Mouse (Mus musculus) hindbrain, embryonic 13.5 days (tissue): ENCODE measurements at regions not wholly inside any gene's neighbourhood (a gene's known extent, or its start where the extent isn't known, plus 50 kb on each side); places are given as distances from the start of the nearest gene placed in this dataset.

Experiments
- ATAC-seq: fragments of 200-750 bp; cut with Nextera tagmentation; 2 replicates; pipeline ENCODE4 v1.8.0; 2017; ENCODE audit warnings: moderate TSS enrichment; ENCODE audit not compliant: low FRiP score
- H3K27ac ChIP-seq: fragments of 300-500 bp; sonication (generic); 2 replicates; pipeline ENCODE4 v1.5.1; 2015; ENCODE audit warnings: inconsistent platforms, mild to moderate bottlenecking, moderate library complexity
- H3K27me3 ChIP-seq: fragments of 300-500 bp; sonication (generic); 2 replicates; pipeline ENCODE4 v1.6.1; 2015; ENCODE audit warnings: mild to moderate bottlenecking, inconsistent platforms
- H3K36me3 ChIP-seq: fragments of 300-500 bp; sonication (generic); 2 replicates; pipeline ENCODE4 v1.6.1; 2015; ENCODE audit warnings: mild to moderate bottlenecking, inconsistent platforms
- H3K4me1 ChIP-seq: fragments of 300-500 bp; sonication (generic); replicated peaks from 2 replicates; pipeline ENCODE4 v1.6.1; 2015; ENCODE audit warnings: inconsistent platforms
- H3K4me2 ChIP-seq: fragments of 300-500 bp; sonication (generic); 2 replicates; pipeline ENCODE4 v1.6.1; 2015; ENCODE audit warnings: inconsistent platforms, mild to moderate bottlenecking, moderate library complexity
- H3K4me3 ChIP-seq: fragments of 300-500 bp; sonication (generic); 2 replicates; pipeline ENCODE4 v1.5.1; 2015; ENCODE audit warnings: mild to moderate bottlenecking, inconsistent platforms
- H3K9ac ChIP-seq: fragments of 300-500 bp; sonication (generic); 2 replicates; pipeline ENCODE4 v1.6.1; 2015; ENCODE audit warnings: mild to moderate bottlenecking, inconsistent platforms
- H3K9me3 ChIP-seq: fragments of 300-500 bp; sonication (generic); 2 replicates; pipeline ENCODE4 v1.6.1; 2016; ENCODE audit warnings: inconsistent platforms
- WGBS: fragments of 180-500 bp; shearing (Covaris S2); methylation state at CpG from one replicate; pipeline ENCODE4 v1.1.7; 2015; 5-methylcytosine and 5-hydroxymethylcytosine counted together

GRCm38 (mm10) chr11:44211871-44212441 is 187.9 kb upstream of the Il12b start:
- H3K36me3 ChIP-seq = no peaks in the 10 kb centered on the region
- WGBS = 56% methylated on average over 9 of the region's 9 CpGs
- H3K27ac ChIP-seq = no peak overlapping the region
- H3K9me3 ChIP-seq = no peaks in the 10 kb centered on the region
- H3K4me3 ChIP-seq = no peak overlapping the region
- H3K4me1 ChIP-seq = no peaks in the 10 kb centered on the region
- peak; percentile 49; the same call in 1 of the 2 replicates for ATAC-seq
- no peak overlapping the region for H3K9ac ChIP-seq
- no peaks in the 10 kb centered on the region for H3K27me3 ChIP-seq
- no peak overlapping the region for H3K4me2 ChIP-seq

GRCm38 (mm10) chr11:44214095-44214494 is 185.8 kb upstream of the Il12b start:
- no peak overlapping the region for H3K4me2 ChIP-seq
- no peak overlapping the region for H3K9ac ChIP-seq
- H3K4me3 ChIP-seq = no peak overlapping the region
- no peaks in the 10 kb centered on the region for H3K4me1 ChIP-seq
- H3K36me3 ChIP-seq = no peaks in the 10 kb centered on the region
- H3K27ac ChIP-seq = no peak overlapping the region
- H3K9me3 ChIP-seq = no peaks in the 10 kb centered on the region
- ATAC-seq = no peak
- H3K27me3 ChIP-seq = no peaks in the 10 kb centered on the region

- H3K4me3 ChIP-seq = no peak overlapping the region
- no peak overlapping the region for H3K9ac ChIP-seq
- WGBS = 90% methylated on average over 3 of the region's 3 CpGs
- no peaks in the 10 kb centered on the region for H3K27me3 ChIP-seq
- no peak for ATAC-seq
- H3K4me2 ChIP-seq = no peak overlapping the region
- H3K4me1 ChIP-seq = no peaks in the 10 kb centered on the region
- no peaks in the 10 kb centered on the region for H3K36me3 ChIP-seq
- H3K9me3 ChIP-seq = no peaks in the 10 kb centered on the region
- H3K27ac ChIP-seq = no peak overlapping the region
Measured at GRCm38 (mm10) chr11:44216346-44216745, 183.5 kb upstream of the Il12b start.

GRCm38 (mm10) chr11:44219971-44220370 is 179.9 kb upstream of the Il12b start:
- 64% methylated on average over 3 of the region's 3 CpGs for WGBS
- Histone ChIP-seq H3K27me3 (no peaks in the 10 kb centered on the region), H3K9ac (no peak overlapping the region), H3K4me3 (no peak overlapping the region), H3K4me2 (no peak overlapping the region), H3K36me3 (no peaks in the 10 kb centered on the region), H3K4me1 (no peaks in the 10 kb centered on the region), H3K9me3 (no peaks in the 10 kb centered on the region), H3K27ac (no peak overlapping the region)
- ATAC-seq = no peak

GRCm38 (mm10) chr11:44229996-44230395 is 169.9 kb upstream of the Il12b start:
- Histone ChIP-seq H3K9ac (no peak overlapping the region), H3K4me3 (no peak overlapping the region), H3K4me2 (no peak overlapping the region), H3K27me3 (no peaks in the 10 kb centered on the region), H3K27ac (no peak overlapping the region), H3K4me1 (no peaks in the 10 kb centered on the region), H3K9me3 (no peaks in the 10 kb centered on the region), H3K36me3 (no peaks in the 10 kb centered on the region)
- ATAC-seq = no peak
- WGBS = 91% methylated on average over 5 of the region's 5 CpGs

- H3K27ac ChIP-seq = no peak overlapping the region
- ATAC-seq = no peak
Measured at GRCm38 (mm10) chr11:44235456-44235855, 164.4 kb upstream of the Il12b start.

GRCm38 (mm10) chr11:44238051-44238450 is 161.8 kb upstream of the Il12b start:
- Histone ChIP-seq H3K4me1 (no peaks in the 10 kb centered on the region), H3K4me3 (no peak overlapping the region), H3K27ac (no peak overlapping the region), H3K9me3 (no peaks in the 10 kb centered on the region), H3K4me2 (no peak overlapping the region), H3K9ac (no peak overlapping the region), H3K36me3 (no peaks in the 10 kb centered on the region), H3K27me3 (no peaks in the 10 kb centered on the region)
- WGBS = 92% methylated on average over 4 of the region's 4 CpGs
- ATAC-seq = no peak

More at GRCm38 (mm10) chr11:44235456-44235855, 164.4 kb upstream of the Il12b start:
- Histone ChIP-seq H3K36me3 (no peaks in the 10 kb centered on the region), H3K4me1 (no peaks in the 10 kb centered on the region), H3K4me2 (no peak overlapping the region), H3K4me3 (no peak overlapping the region), H3K27me3 (no peaks in the 10 kb centered on the region), H3K9me3 (no peaks in the 10 kb centered on the region), H3K9ac (no peak overlapping the region)

GRCm38 (mm10) chr11:44238598-44238997 is 161.3 kb upstream of the Il12b start:
- no peaks in the 10 kb centered on the region for H3K36me3 ChIP-seq
- H3K27me3 ChIP-seq = no peaks in the 10 kb centered on the region
- no peaks in the 10 kb centered on the region for H3K4me1 ChIP-seq
- ATAC-seq = no peak
- 81% methylated on average over 8 of the region's 8 CpGs for WGBS
- no peak overlapping the region for H3K4me3 ChIP-seq
- no peak overlapping the region for H3K9ac ChIP-seq
- no peak overlapping the region for H3K4me2 ChIP-seq
- no peak overlapping the region for H3K27ac ChIP-seq
- H3K9me3 ChIP-seq = no peaks in the 10 kb centered on the region

- H3K27me3 ChIP-seq = no peaks in the 10 kb centered on the region
- WGBS = 76% methylated on average over 2 of the region's 2 CpGs
- no peak overlapping the region for H3K4me2 ChIP-seq
- no peak overlapping the region for H3K4me3 ChIP-seq
- H3K36me3 ChIP-seq = no peaks in the 10 kb centered on the region
- no peak for ATAC-seq
- H3K4me1 ChIP-seq = no peaks in the 10 kb centered on the region
- no peak overlapping the region for H3K27ac ChIP-seq
- no peaks in the 10 kb centered on the region for H3K9me3 ChIP-seq
- H3K9ac ChIP-seq = no peak overlapping the region
Measured at GRCm38 (mm10) chr11:44243184-44243583, 156.7 kb upstream of the Il12b start.

- Histone ChIP-seq H3K27ac (no peak overlapping the region), H3K4me3 (no peak overlapping the region), H3K9me3 (no peaks in the 10 kb centered on the region), H3K36me3 (no peaks in the 10 kb centered on the region), H3K4me2 (no peak overlapping the region), H3K9ac (no peak overlapping the region), H3K4me1 (peaks cover 6% of the 10 kb centered on the region; the same call in 1 of the 2 replicates), H3K27me3 (no peaks in the 10 kb centered on the region)
- no peak for ATAC-seq
- 85% methylated on average over 5 of the region's 5 CpGs for WGBS
Measured at GRCm38 (mm10) chr11:44251821-44252220, 148.0 kb upstream of the Il12b start.

- Histone ChIP-seq H3K36me3 (no peaks in the 10 kb centered on the region), H3K4me3 (no peak overlapping the region), H3K4me2 (no peak overlapping the region), H3K9me3 (no peaks in the 10 kb centered on the region), H3K9ac (no peak overlapping the region), H3K27me3 (no peaks in the 10 kb centered on the region), H3K4me1 (no peaks in the 10 kb centered on the region), H3K27ac (no peak overlapping the region)
- 92% methylated on average over 10 of the region's 10 CpGs for WGBS
- no peak for ATAC-seq
Measured at GRCm38 (mm10) chr11:44260376-44261111, 139.3 kb upstream of the Il12b start.

GRCm38 (mm10) chr11:44261657-44262056 is 138.2 kb upstream of the Il12b start:
- 90% methylated on average over 8 of the region's 8 CpGs for WGBS
- Histone ChIP-seq H3K9me3 (no peaks in the 10 kb centered on the region), H3K27me3 (no peaks in the 10 kb centered on the region), H3K4me2 (no peak overlapping the region), H3K9ac (no peak overlapping the region), H3K4me1 (no peaks in the 10 kb centered on the region), H3K27ac (no peak overlapping the region), H3K4me3 (no peak overlapping the region), H3K36me3 (no peaks in the 10 kb centered on the region)
- ATAC-seq = no peak

GRCm38 (mm10) chr11:44262571-44262970 is 137.3 kb upstream of the Il12b start:
- Histone ChIP-seq H3K36me3 (no peaks in the 10 kb centered on the region), H3K27me3 (no peaks in the 10 kb centered on the region), H3K9ac (no peak overlapping the region), H3K27ac (no peak overlapping the region), H3K4me1 (no peaks in the 10 kb centered on the region), H3K9me3 (no peaks in the 10 kb centered on the region), H3K4me2 (no peak overlapping the region), H3K4me3 (no peak overlapping the region)
- no peak for ATAC-seq
- whole genome bisulfite sequencing = 82% methylated on average over 3 of the region's 3 CpGs
